Mouse (Mus musculus): ENCODE results near the gene Rrp9.

Gene Rrp9

GRCm38 (mm10) chr9:106457163-106457559, 18.6 kb upstream of the Rrp9 start:
- DNase-seq, result no peak

GRCm38 (mm10) chr9:106457920-106458319, 17.8 kb upstream of the Rrp9 start:
- DNase-seq, result no peak

GRCm38 (mm10) chr9:106459946-106460345, 15.8 kb upstream of the Rrp9 start:
- no peak for DNase-seq

- DNase-seq, result no peak
Measured at GRCm38 (mm10) chr9:106460401-106461025, 15.2 kb upstream of the Rrp9 start.

GRCm38 (mm10) chr9:106461026-106461415, 14.7 kb upstream of the Rrp9 start:
- DNase-seq, result no peak

- no peak for DNase-seq
Measured at GRCm38 (mm10) chr9:106461641-106462429, 13.9 kb upstream of the Rrp9 start.

GRCm38 (mm10) chr9:106462430-106462800, 13.3 kb upstream of the Rrp9 start:
- no peak for DNase-seq

GRCm38 (mm10) chr9:106463122-106464063, 12.4 kb upstream of the Rrp9 start:
- DNase-seq, result no peak

- DNase-seq, result peak; percentile 67
Measured at GRCm38 (mm10) chr9:106464751-106465541, 10.8 kb upstream of the Rrp9 start.

- no peak for DNase-seq
Measured at GRCm38 (mm10) chr9:106465571-106466200, 10.1 kb upstream of the Rrp9 start, which contains the start of gene Gpr62. Gpr62 (minus strand) TSS chr9:106465938.

GRCm38 (mm10) chr9:106466721-106467120, 9.0 kb upstream of the Rrp9 start:
- no peak for DNase-seq

GRCm38 (mm10) chr9:106467746-106468145, 8.0 kb upstream of the Rrp9 start:
- no peak for DNase-seq

GRCm38 (mm10) chr9:106469317-106469716, 6.4 kb upstream of the Rrp9 start:
- no peak for DNase-seq

GRCm38 (mm10) chr9:106469776-106470175, 6.0 kb upstream of the Rrp9 start:
- DNase-seq, result no peak

- no peak for DNase-seq
Measured at GRCm38 (mm10) chr9:106470991-106471750, 4.6 kb upstream of the Rrp9 start.

- peak; percentile 92 for DNase-seq
Measured at GRCm38 (mm10) chr9:106471892-106472291, 3.9 kb upstream of the Rrp9 start.

GRCm38 (mm10) chr9:106472321-106472720, 3.4 kb upstream of the Rrp9 start:
- peak; percentile 47 for DNase-seq

- DNase-seq, result no peak
Measured at GRCm38 (mm10) chr9:106473081-106473752, 2.5 kb upstream of the Rrp9 start.

- DNase-seq, result no peak
Measured at GRCm38 (mm10) chr9:106473753-106474105, 2.0 kb upstream of the Rrp9 start.

GRCm38 (mm10) chr9:106474456-106474855, 1.3 kb upstream of the Rrp9 start:
- DNase-seq, result peak; percentile 90

- DNase-seq, result peak; percentile 83
Measured at GRCm38 (mm10) chr9:106475046-106475445, 717 bp upstream of the Rrp9 start.
